ENCODE assay signal across 15 mouse cellular contexts in genomic region chr2:168480692-168481091, GRCm38 (mm10).
DNase-seq lines count a peak whose midpoint lies in the region; ATAC-seq and TF ChIP-seq lines count a peak whose summit lies in the region.
"Had no signal": no experiment of that assay in that cellular context is flagged by ENCODE, and none has a peak within 500 bp of the region (broad histone marks: within the 10 kb centered on the region; RNA-seq: fewer than 3 reads in every experiment).

No protein-coding gene starts in this region.

- no peaks in the 10 kb centered on the region for H3K9me3 ChIP-seq in heart, embryonic 11.5 days (replicated peaks; ENCODE audit: control insufficient read depth, low read length)
- H3K9me3 ChIP-seq in limb, embryonic 14.5 days (ENCODE audit: control insufficient read depth, low read length) = no peaks in the 10 kb centered on the region
- H3K9me3 ChIP-seq: embryonic facial prominence, embryonic 13.5 days had no signal

- WGBS in heart, embryonic 11.5 days (ENCODE audit: insufficient replicate concordance) = 88% methylated on average over 6 of the region's 6 CpGs
- 60% methylated on average over 6 of the region's 6 CpGs for WGBS in limb, embryonic 14.5 days

- H3K4me2 ChIP-seq in heart, embryonic 11.5 days = no peak overlapping the region
- no peak overlapping the region for H3K4me2 ChIP-seq in limb, embryonic 14.5 days (replicated peaks; ENCODE audit: low read depth, low read length, severe bottlenecking)
- H3K4me2 ChIP-seq: embryonic facial prominence, embryonic 13.5 days; midbrain, embryonic 11.5 days had no signal

- ATAC-seq in heart, embryonic 11.5 days (replicated peaks; ENCODE audit: insufficient number of reproducible peaks, low FRiP score, low TSS enrichment) = no peak
- no peak; the same call in 1 of the 2 replicates for ATAC-seq in limb, embryonic 14.5 days (ENCODE audit: low FRiP score, low read depth)
- ATAC-seq: lung, postnatal 0 days had no signal

- no peaks in the 10 kb centered on the region for H3K36me3 ChIP-seq in heart, embryonic 11.5 days (ENCODE audit: control insufficient read depth, insufficient read depth, low read length)
- no peaks in the 10 kb centered on the region for H3K36me3 ChIP-seq in limb, embryonic 14.5 days (ENCODE audit: control insufficient read depth, insufficient read depth, low read length)
- H3K36me3 ChIP-seq: embryonic facial prominence, embryonic 13.5 days had no signal

- no peak overlapping the region for H3K9ac ChIP-seq in heart, embryonic 11.5 days (ENCODE audit: low read depth, low read length)
- H3K9ac ChIP-seq in limb, embryonic 14.5 days (ENCODE audit: low read depth, low read length, severe bottlenecking) = no peak overlapping the region
- H3K9ac ChIP-seq: embryonic facial prominence, embryonic 13.5 days had no signal

- no peak for TF ChIP-seq POLR2A in limb, embryonic 14.5 days (IDR thresholded peaks at IDR 0.05; ENCODE audit: borderline replicate concordance, extremely low read depth, insufficient read depth, insufficient read length)

- H3K4me3 ChIP-seq in heart, embryonic 11.5 days (ENCODE audit: low read depth, low read length) = no peak overlapping the region
- no peak overlapping the region for H3K4me3 ChIP-seq in limb, embryonic 14.5 days (replicated peaks; ENCODE audit: low read length)
- H3K4me3 ChIP-seq: embryonic facial prominence, embryonic 13.5 days had no signal

- H3K4me1 ChIP-seq in heart, embryonic 11.5 days (ENCODE audit: control insufficient read depth, insufficient read depth, low read length) = peaks cover 6% of the 10 kb centered on the region; the same call in 1 of the 2 replicates
- peaks cover 11% of the 10 kb centered on the region for H3K4me1 ChIP-seq in limb, embryonic 14.5 days (ENCODE audit: control insufficient read depth, insufficient read depth, low read length)

- H3K27ac ChIP-seq in heart, embryonic 11.5 days (ENCODE audit: low read depth, low read length) = no peak overlapping the region
- H3K27ac ChIP-seq in limb, embryonic 14.5 days (replicated peaks; ENCODE audit: low read depth, low read length) = no peak overlapping the region
- H3K27ac ChIP-seq: embryonic facial prominence, embryonic 13.5 days; stomach, postnatal 0 days had no signal

- peaks cover 55% of the 10 kb centered on the region for H3K27me3 ChIP-seq in heart, embryonic 11.5 days (ENCODE audit: control insufficient read depth, insufficient read depth, low read length)
- H3K27me3 ChIP-seq in limb, embryonic 14.5 days (ENCODE audit: control insufficient read depth, insufficient read depth, low read length) = no peaks in the 10 kb centered on the region
- H3K27me3 ChIP-seq: embryonic facial prominence, embryonic 13.5 days had no signal

- peak; percentile 46 for DNase-seq in heart, postnatal 4 days
- DNase-seq in retina, postnatal 7 days (ENCODE audit: low read depth, low spot score) = peak; percentile 5
- DNase-seq in retina, embryonic 14.5 days (ENCODE audit: low spot score) = no peak
- DNase-seq in cerebellum, adult 9-10 months = peak; percentile 72
- DNase-seq in limb, embryonic 14.5 days (ENCODE audit: low spot score) = peak; percentile 70
- no peak for DNase-seq in frontal cortex, postnatal 25 days (ENCODE audit: low spot score in 2 of 2)
- DNase-seq in MN1 (ENCODE audit: low spot score) = no peak
- DNase-seq: heart, postnatal 10 days; kidney, adult 2 months; liver had no signal

Comparison
In these comparisons a context has a peak if more than half of its experiments do, and no peak if none do; other contexts are left out.
1. DNase-seq: peak in heart, postnatal 4 days (single experiment), retina, postnatal 7 days (single experiment), cerebellum, adult 9-10 months (single experiment) and limb, embryonic 14.5 days (single experiment); none in retina, embryonic 14.5 days (single experiment), frontal cortex, postnatal 25 days (0 of 2) and MN1 (single experiment).